9 mouse cellular contexts compared by ENCODE assay signal in genomic region chr6:121329848-121330508, GRCm38 (mm10). TPM values are rescaled to one million over a fixed set of nuclear protein-coding genes. Genes with fewer than 3 reads are reported as not detected.
A peak's percentile ranks its signal among the peaks of the same experiment; 100 is the strongest.
DNase-seq lines count a peak whose midpoint lies in the region; ATAC-seq lines count a peak whose summit lies in the region.
"Had no signal": no experiment of that assay in that cellular context is flagged by ENCODE, and none has a peak within 500 bp of the region (broad histone marks: within the 10 kb centered on the region; RNA-seq: fewer than 3 reads in every experiment).

No protein-coding gene starts in this region.

- H3K27me3 ChIP-seq in forebrain, embryonic 13.5 days, result no peaks in the 10 kb centered on the region
- H3K27me3 ChIP-seq in midbrain, embryonic 13.5 days, result no peaks in the 10 kb centered on the region

- no peak overlapping the region for H3K27ac ChIP-seq in forebrain, embryonic 13.5 days
- no peak overlapping the region for H3K27ac ChIP-seq in midbrain, embryonic 13.5 days

- peaks cover 9% of the 10 kb centered on the region for H3K4me1 ChIP-seq in forebrain, embryonic 13.5 days
- H3K4me1 ChIP-seq in midbrain, embryonic 13.5 days (replicated peaks), result peaks cover 11% of the 10 kb centered on the region

- H3K9ac ChIP-seq in forebrain, embryonic 13.5 days, result no peak overlapping the region
- H3K9ac ChIP-seq in midbrain, embryonic 13.5 days (replicated peaks), result no peak overlapping the region

- H3K4me2 ChIP-seq in forebrain, embryonic 13.5 days, result no peak overlapping the region
- H3K4me2 ChIP-seq in midbrain, embryonic 13.5 days (replicated peaks), result no peak overlapping the region

- intact Hi-C loops in left cerebral cortex, postnatal 14 days (cut with DNase I), result no loop called here
- intact Hi-C loops in left cerebral cortex, postnatal 36 days (cut with DNase I), result no loop called here

- no peaks in the 10 kb centered on the region for H3K36me3 ChIP-seq in forebrain, embryonic 13.5 days (ENCODE audit: poor library complexity, severe bottlenecking)
- no peaks in the 10 kb centered on the region for H3K36me3 ChIP-seq in midbrain, embryonic 13.5 days

- peak; percentile 58; the same call in 1 of the 2 replicates for ATAC-seq in forebrain, embryonic 13.5 days
- ATAC-seq in midbrain, embryonic 13.5 days, result peak; percentile 47

- WGBS in forebrain, embryonic 13.5 days, result 11% methylated on average over 10 of the region's 10 CpGs
- WGBS in midbrain, embryonic 13.5 days, result 8% methylated on average over 10 of the region's 10 CpGs

- H3K9me3 ChIP-seq in forebrain, embryonic 13.5 days (replicated peaks), result no peaks in the 10 kb centered on the region
- no peaks in the 10 kb centered on the region for H3K9me3 ChIP-seq in midbrain, embryonic 13.5 days

- no peak overlapping the region for H3K4me3 ChIP-seq in forebrain, embryonic 13.5 days
- H3K4me3 ChIP-seq in midbrain, embryonic 13.5 days (replicated peaks), result no peak overlapping the region

- DNase-seq in left cerebral cortex, postnatal 14 days (ENCODE audit: low spot score in 2 of 2), result peak; percentile 35 to 45
- no peak for DNase-seq in left cerebral cortex, postnatal 36 days (ENCODE audit: low spot score in 2 of 2)
- peak; percentile 65 to 73 for DNase-seq in kidney, postnatal 36 days
- DNase-seq in testis, postnatal 14 days (ENCODE audit: low spot score), result no peak
- no peak for DNase-seq in MN1 (ENCODE audit: low spot score)
- no peak for DNase-seq in urinary bladder, postnatal 36 days (ENCODE audit: low spot score in 2 of 2)

RNA-seq across cellular contexts. Expression of gene Slc6a12, which starts 12.9 kb away (rescaled TPM):
- total RNA-seq in left cerebral cortex, postnatal 14 days (2021), result 1 to 10 TPM; 1.7 to 2.4 TPM
- total RNA-seq in left cerebral cortex, postnatal 36 days (2021), result 1 to 10 TPM in 1 of 2 experiments, under 1 TPM in 1; 0.72 to 1.7 TPM
- 0.35 and 0.64 TPM in 2 replicates for polyA plus RNA-seq in forebrain, embryonic 13.5 days (2015; fragmentation: Nextera tagmentation; extraction: Ambion mirVana)
- 0.52 and 1.3 TPM in 2 replicates for polyA plus RNA-seq in midbrain, embryonic 13.5 days (2015; fragmentation: Nextera tagmentation; extraction: Ambion mirVana)
- total RNA-seq: MEL had no signal

RNA-seq across cellular contexts. Expression of gene Slc6a13, which starts 30.0 kb away (rescaled TPM):
- 10 to 100 TPM; 19.9 to 21.4 TPM for total RNA-seq in left cerebral cortex, postnatal 14 days (2021)
- 10 to 100 TPM; 12.4 to 18.9 TPM for total RNA-seq in left cerebral cortex, postnatal 36 days (2021)
- 4.1 and 7.7 TPM in 2 replicates for polyA plus RNA-seq in forebrain, embryonic 13.5 days (2015; fragmentation: Nextera tagmentation; extraction: Ambion mirVana)
- 19.7 and 23.8 TPM in 2 replicates for polyA plus RNA-seq in midbrain, embryonic 13.5 days (2015; fragmentation: Nextera tagmentation; extraction: Ambion mirVana)

Comparison
In these comparisons a context has a peak if more than half of its experiments do, and no peak if none do; other contexts are left out.
1. DNase-seq: peak in left cerebral cortex, postnatal 14 days (2 of 2) and kidney, postnatal 36 days (2 of 2); none in left cerebral cortex, postnatal 36 days (0 of 2), testis, postnatal 14 days (single experiment), MN1 (single experiment) and urinary bladder, postnatal 36 days (0 of 2).